Mouse (Mus musculus) liver, embryonic 16.5 days (tissue): ENCODE measurements around the gene Syt9. TPM values are rescaled to one million over a fixed set of nuclear protein-coding genes. Genes with fewer than 3 reads are reported as not detected.
"Not testable (repeated sequence)": the region's sequence is repeated elsewhere in the genome, so short reads cannot be mapped to it uniquely, and the experiment has no call there.

ENCODE experiments used
- ATAC-seq: fragments of 200-750 bp; cut with Nextera tagmentation; 2 replicates; pipeline ENCODE4 v1.8.0; 2017; ENCODE audit warnings: low read depth, mild to moderate bottlenecking, moderate number of reproducible peaks, moderate library complexity
- H3K27ac ChIP-seq: fragments of 300-500 bp; sonication (generic); 2 replicates; pipeline ENCODE4 v1.5.1; 2014; ENCODE audit warnings: mild to moderate bottlenecking, low read length
- H3K27me3 ChIP-seq: fragments of 300-500 bp; sonication (generic); 2 replicates; pipeline ENCODE4 v1.6.1; 2014; ENCODE audit warnings: low read depth, low read length, mixed read lengths; ENCODE audit not compliant: control insufficient read depth, insufficient read depth
- H3K36me3 ChIP-seq: fragments of 300-500 bp; sonication (generic); 2 replicates; pipeline ENCODE4 v1.6.1; 2014; ENCODE audit warnings: mild to moderate bottlenecking; ENCODE audit not compliant: control insufficient read depth, insufficient read depth
- H3K4me1 ChIP-seq: fragments of 300-500 bp; sonication (generic); 2 replicates; pipeline ENCODE4 v1.6.1; 2014; ENCODE audit warnings: low read depth, low read length, mixed read lengths; ENCODE audit not compliant: control insufficient read depth
- H3K4me2 ChIP-seq: fragments of 300-500 bp; sonication (generic); 2 replicates; pipeline ENCODE4 v1.6.1; 2014; ENCODE audit warnings: low read depth, low read length, mixed read lengths
- H3K4me3 ChIP-seq: fragments of 300-500 bp; sonication (generic); 2 replicates; pipeline ENCODE4 v1.5.1; 2014; ENCODE audit warnings: low read depth, mild to moderate bottlenecking, low read length
- H3K9ac ChIP-seq: fragments of 300-500 bp; sonication (generic); 2 replicates; pipeline ENCODE4 v1.6.1; 2014; ENCODE audit warnings: low read depth, low read length
- H3K9me3 ChIP-seq: fragments of 300-500 bp; sonication (generic); replicated peaks from 2 replicates; pipeline ENCODE4 v1.6.1; 2016; ENCODE audit warnings: low read length; ENCODE audit not compliant: control insufficient read depth
- WGBS: fragments of 180-500 bp; shearing (Covaris S2); extraction: QIAGEN DNeasy Blood & Tissue Kit; methylation state at CpG from one replicate; pipeline ENCODE4 v1.1.7; 2014; ENCODE audit not compliant: insufficient replicate concordance; 5-methylcytosine and 5-hydroxymethylcytosine counted together
- polyA plus RNA-seq: library from polyadenylated mRNA; unstranded; fragments of >200 nt; fragmentation: Nextera tagmentation; extraction: Ambion mirVana; gene quantifications from 2 replicates; pipeline ENCODE4 v1.2.1, GENCODE M21; 2015

Syt9 gene
- polyA plus RNA-seq, 1 experiment from 2014 or later, result 0.13 TPM

- H3K27ac ChIP-seq, result no peak overlapping the region
- no peak overlapping the region for H3K4me3 ChIP-seq
- no peak overlapping the region for H3K4me2 ChIP-seq
- H3K36me3 ChIP-seq, result no peaks in the 10 kb centered on the region
- H3K27me3 ChIP-seq, result no peaks in the 10 kb centered on the region
- no peaks in the 10 kb centered on the region for H3K9me3 ChIP-seq
- H3K9ac ChIP-seq, result no peak overlapping the region
- no peaks in the 10 kb centered on the region for H3K4me1 ChIP-seq
- ATAC-seq, result no peak
Measured at GRCm38 (mm10) chr7:107444579-107444978, 74.1 kb downstream of the Syt9 start.

GRCm38 (mm10) chr7:107454660-107455059 is 84.1 kb downstream of the Syt9 start:
- WGBS, result 47% methylated on average over 2 of the region's 2 CpGs
- Histone ChIP-seq H3K4me1 (no peaks in the 10 kb centered on the region), H3K4me3 (no peak overlapping the region), H3K9ac (no peak overlapping the region), H3K27ac (no peak overlapping the region), H3K4me2 (no peak overlapping the region), H3K36me3 (no peaks in the 10 kb centered on the region), H3K9me3 (no peaks in the 10 kb centered on the region), H3K27me3 (no peaks in the 10 kb centered on the region)
- no peak for ATAC-seq

- no peak overlapping the region for H3K27ac ChIP-seq
- no peaks in the 10 kb centered on the region for H3K36me3 ChIP-seq
- H3K9me3 ChIP-seq, result no peaks in the 10 kb centered on the region
- whole genome bisulfite sequencing, result 44% methylated on average over 5 of the region's 5 CpGs
- H3K4me1 ChIP-seq, result no peaks in the 10 kb centered on the region
- ATAC-seq, result no peak; the same call in 1 of the 2 replicates
- H3K9ac ChIP-seq, result no peak overlapping the region
- H3K27me3 ChIP-seq, result no peaks in the 10 kb centered on the region
- H3K4me3 ChIP-seq, result no peak overlapping the region
- no peak overlapping the region for H3K4me2 ChIP-seq
Measured at GRCm38 (mm10) chr7:107455118-107455521, 84.6 kb downstream of the Syt9 start.

- Histone ChIP-seq H3K27ac (no peak overlapping the region), H3K9ac (no peak overlapping the region), H3K4me3 (no peak overlapping the region), H3K4me1 (no peaks in the 10 kb centered on the region), H3K36me3 (no peaks in the 10 kb centered on the region), H3K4me2 (no peak overlapping the region), H3K9me3 (no peaks in the 10 kb centered on the region), H3K27me3 (no peaks in the 10 kb centered on the region)
- 53% methylated on average over 4 of the region's 4 CpGs for WGBS
- ATAC-seq, result no peak
Measured at GRCm38 (mm10) chr7:107461167-107461566, 90.6 kb downstream of the Syt9 start.

- H3K4me3 ChIP-seq, result no peak overlapping the region
- H3K36me3 ChIP-seq, result no peaks in the 10 kb centered on the region
- H3K9ac ChIP-seq, result no peak overlapping the region
- ATAC-seq, result no peak
- H3K27ac ChIP-seq, result no peak overlapping the region
- H3K27me3 ChIP-seq, result no peaks in the 10 kb centered on the region
- 38% methylated on average over 1 of the region's 1 CpGs for WGBS
- no peaks in the 10 kb centered on the region for H3K4me1 ChIP-seq
- no peak overlapping the region for H3K4me2 ChIP-seq
- no peaks in the 10 kb centered on the region for H3K9me3 ChIP-seq
Measured at GRCm38 (mm10) chr7:107461699-107462440, 91.3 kb downstream of the Syt9 start.

- 25% methylated on average over 3 of the region's 3 CpGs for WGBS
- Histone ChIP-seq H3K9ac (no peak overlapping the region), H3K9me3 (no peaks in the 10 kb centered on the region), H3K27me3 (no peaks in the 10 kb centered on the region), H3K27ac (no peak overlapping the region), H3K36me3 (no peaks in the 10 kb centered on the region), H3K4me3 (no peak overlapping the region), H3K4me2 (no peak overlapping the region), H3K4me1 (no peaks in the 10 kb centered on the region)
- no peak for ATAC-seq
Measured at GRCm38 (mm10) chr7:107462962-107463361, 92.4 kb downstream of the Syt9 start.

- H3K9me3 ChIP-seq, result no peaks in the 10 kb centered on the region
- H3K27ac ChIP-seq, result no peak overlapping the region
- WGBS, result 43% methylated on average over 3 of the region's 3 CpGs
- no peak for ATAC-seq
- no peaks in the 10 kb centered on the region for H3K27me3 ChIP-seq
- H3K4me1 ChIP-seq, result no peaks in the 10 kb centered on the region
- no peak overlapping the region for H3K4me3 ChIP-seq
- no peak overlapping the region for H3K4me2 ChIP-seq
- H3K36me3 ChIP-seq, result no peaks in the 10 kb centered on the region
- H3K9ac ChIP-seq, result no peak overlapping the region
Measured at GRCm38 (mm10) chr7:107465081-107465480, 94.6 kb downstream of the Syt9 start.

GRCm38 (mm10) chr7:107478979-107479965 is 108.7 kb downstream of the Syt9 start:
- no peak for ATAC-seq

GRCm38 (mm10) chr7:107485709-107486108 is 115.2 kb downstream of the Syt9 start:
- H3K9ac ChIP-seq, H3K4me3 ChIP-seq, H3K9me3 ChIP-seq, H3K36me3 ChIP-seq, ATAC-seq, H3K4me1 ChIP-seq, H3K4me2 ChIP-seq, H3K27ac ChIP-seq, H3K27me3 ChIP-seq: not testable (repeated sequence)
- 53% methylated on average over 2 of the region's 2 CpGs for WGBS

More at GRCm38 (mm10) chr7:107478979-107479965, 108.7 kb downstream of the Syt9 start:
- H3K4me2 ChIP-seq, result no peak overlapping the region
- no peaks in the 10 kb centered on the region for H3K4me1 ChIP-seq
- no peak overlapping the region for H3K4me3 ChIP-seq
- no peak overlapping the region for H3K27ac ChIP-seq
- H3K9ac ChIP-seq, result no peak overlapping the region
- H3K27me3 ChIP-seq, result no peaks in the 10 kb centered on the region
- 49% methylated on average over 7 of the region's 7 CpGs for WGBS
- no peaks in the 10 kb centered on the region for H3K36me3 ChIP-seq
- H3K9me3 ChIP-seq, result no peaks in the 10 kb centered on the region
